Mouse (Mus musculus): ENCODE results near the gene 4930469K13Rik.

Gene 4930469K13Rik

GRCm38 (mm10) chr11:33943565-33943964, 154.8 kb downstream of the 4930469K13Rik start:
- DNase-seq (ENCODE audit: low read depth, low spot score): no peak

- no peak for DNase-seq (ENCODE audit: low read depth, low spot score)
Observed at GRCm38 (mm10) chr11:33939456-33940113, 158.8 kb downstream of the 4930469K13Rik start.

GRCm38 (mm10) chr11:33938561-33939274, 159.6 kb downstream of the 4930469K13Rik start:
- DNase-seq (ENCODE audit: low read depth, low spot score): no peak

- no peak for DNase-seq (ENCODE audit: low read depth, low spot score)
Observed at GRCm38 (mm10) chr11:33937641-33938040, 160.7 kb downstream of the 4930469K13Rik start.

- DNase-seq (ENCODE audit: low read depth, low spot score): peak; percentile 60
Observed at GRCm38 (mm10) chr11:33934286-33934685, 164.1 kb downstream of the 4930469K13Rik start.

GRCm38 (mm10) chr11:33932386-33933111, 165.8 kb downstream of the 4930469K13Rik start:
- DNase-seq (ENCODE audit: low read depth, low spot score): no peak

GRCm38 (mm10) chr11:33931836-33932385, 166.4 kb downstream of the 4930469K13Rik start:
- DNase-seq (ENCODE audit: low read depth, low spot score): peak; percentile 90

GRCm38 (mm10) chr11:33929412-33929811, 168.9 kb downstream of the 4930469K13Rik start:
- DNase-seq (ENCODE audit: low read depth, low spot score): no peak

- DNase-seq (ENCODE audit: low read depth, low spot score): peak; percentile 50
Observed at GRCm38 (mm10) chr11:33928658-33929057, 169.7 kb downstream of the 4930469K13Rik start.

GRCm38 (mm10) chr11:33927836-33928235, 170.5 kb downstream of the 4930469K13Rik start:
- DNase-seq (ENCODE audit: low read depth, low spot score): no peak

- DNase-seq (ENCODE audit: low read depth, low spot score): no peak
Observed at GRCm38 (mm10) chr11:33927321-33927720, 171.0 kb downstream of the 4930469K13Rik start.

- DNase-seq (ENCODE audit: low read depth, low spot score): peak; percentile 32
Observed at GRCm38 (mm10) chr11:33926551-33926950, 171.8 kb downstream of the 4930469K13Rik start.

- DNase-seq (ENCODE audit: low read depth, low spot score): no peak
Observed at GRCm38 (mm10) chr11:33925778-33926177, 172.6 kb downstream of the 4930469K13Rik start.
